Mouse (Mus musculus): ENCODE results near the gene Asic5. TPM values are rescaled to one million over a fixed set of nuclear protein-coding genes. Genes with fewer than 3 reads are reported as not detected.

Gene Asic5
- polyA plus RNA-seq (2017; shearing (Covaris generic)), result not detected

GRCm38 (mm10) chr3:81981990-81982389, at the start of gene Asic5:
Asic5 (plus strand) TSS chr3:81982290.

GRCm38 (mm10) chr3:81976102-81976501, 6.0 kb upstream of the Asic5 start, which contains the start of gene Tdo2:
Tdo2 (minus strand) TSS chr3:81976202.

Other genes with a start within 250 kb of the Asic5 start
- 56.0 TPM for gene Ctso, start 49.7 kb upstream of the Asic5 start, polyA plus RNA-seq (2017; shearing (Covaris generic))
- 0.45 TPM for gene Tdo2, start 6.1 kb upstream of the Asic5 start, polyA plus RNA-seq (2017; shearing (Covaris generic))
- 2.7 TPM for gene Gucy1b1, start 92.4 kb downstream of the Asic5 start, polyA plus RNA-seq (2017; shearing (Covaris generic))
- gene Gucy1a1, start 163.5 kb downstream of the Asic5 start, polyA plus RNA-seq (2017; shearing (Covaris generic)), result 8.1 TPM

Measured in CD4-positive, CD25-positive, alpha-beta regulatory T cell (primary cell).